Mouse (Mus musculus): ENCODE results near the gene Lrrc2. TPM values are rescaled to one million over a fixed set of nuclear protein-coding genes. Genes with fewer than 3 reads are reported as not detected.

Gene Lrrc2
- total and polyA plus RNA-seq, 3 experiments, result 1.6 to 3.6 (median 1.6) TPM

DNA sequence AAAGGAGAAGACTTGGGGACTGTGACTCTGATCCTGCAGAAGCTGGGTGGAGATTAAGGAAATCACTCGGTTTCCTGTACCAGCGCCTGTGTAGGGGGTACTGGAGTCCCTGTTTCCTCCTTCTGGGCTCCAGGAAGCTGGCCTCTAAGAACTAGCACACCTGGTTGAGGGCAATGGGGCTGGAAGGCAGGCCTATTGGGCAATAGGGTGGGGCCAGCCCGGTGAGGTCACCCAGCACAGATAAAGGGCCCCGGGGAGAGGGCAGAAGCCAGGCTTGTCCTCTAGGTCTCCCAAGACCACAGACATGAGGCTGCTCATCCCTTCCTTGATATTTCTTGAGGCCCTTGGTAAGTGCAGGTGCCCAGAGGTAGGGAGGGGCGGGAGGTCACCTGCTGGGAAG is 67.7 kb downstream of the Lrrc2 start, which contains the start of gene Ltf:
TSS of gene Ltf (plus strand) at position 250 of the 400 bp plus-strand sequence.
- H3K4me3 ChIP-seq (replicated peaks in 1 of 3; ENCODE audit: low read depth in 2 of 3, low read length in 2 of 3, poor library complexity in 1 of 3), result no peak within 1 kb of the TSS
- H3K9ac ChIP-seq (ENCODE audit: insufficient read depth, low read depth), result no peak within 1 kb of the TSS
- H3K79me2 ChIP-seq (replicated peaks; ENCODE audit: control insufficient read depth, extremely low read depth, insufficient read depth, poor library complexity, severe bottlenecking), result no peaks in the 10 kb centered on the region
- in situ Hi-C loops (cut with MboI; ENCODE audit: low pct_ligation_motif_present, low pct_unique_long_range_greater_than_20kb, low sequenced_read_pairs) (no loop called here), dilution Hi-C loops (cut with MboI; ENCODE audit: extremely low pct_ligation_motif_present, extremely low pct_unique_long_range_greater_than_20kb, low sequenced_read_pairs) (no loop called here)
- H3K4me2 ChIP-seq (ENCODE audit: insufficient read depth, low read depth, poor library complexity, severe bottlenecking), result no peak within 1 kb of the TSS
- DNase-seq (ENCODE audit: extremely low read depth), result no peak
- no peaks in the 10 kb centered on the region for H3K27me3 ChIP-seq (replicated peaks)
- H3K4me1 ChIP-seq (ENCODE audit: control insufficient read depth in 1 of 2, insufficient read depth in 2 of 2), result peaks cover 0 to 28% of the 10 kb centered on the region in 2 experiments; a peak in 3 of 4 replicates
- TF ChIP-seq RAD21 (IDR thresholded peaks at IDR 0.05; ENCODE audit: low read depth, low read length), result no peak
- no peak for TF ChIP-seq TCF12 (IDR thresholded peaks at IDR 0.05; ENCODE audit: low read depth, low read length)
- TF ChIP-seq CTCF (conservative IDR thresholded peaks at IDR 0.05 in 1 of 2, IDR thresholded peaks at IDR 0.05 in 1 of 2; ENCODE audit: low read depth in 2 of 2, low read length in 2 of 2), result no peak
- TF ChIP-seq POLR2AphosphoS2 (IDR thresholded peaks at IDR 0.05; ENCODE audit: low read depth, low read length), result no peak
- no peak for TF ChIP-seq PAX5 (IDR thresholded peaks at IDR 0.05; ENCODE audit: low read length)
- no peak for TF ChIP-seq USF1 (IDR thresholded peaks at IDR 0.05; ENCODE audit: low read depth, low read length)
- no peak for TF ChIP-seq JUND (conservative IDR thresholded peaks at IDR 0.05; ENCODE audit: low read depth, low read length)
- no peak for TF ChIP-seq NELFE (IDR thresholded peaks at IDR 0.05; ENCODE audit: low read depth, low read length)
- TF ChIP-seq E2F4 (IDR thresholded peaks at IDR 0.05; ENCODE audit: insufficient replicate concordance, low read depth, low read length), result no peak
- TF ChIP-seq CHD2 (IDR thresholded peaks at IDR 0.05; ENCODE audit: low read length), result no peak
- TF ChIP-seq GABPA (IDR thresholded peaks at IDR 0.05; ENCODE audit: insufficient replicate concordance, low read depth, low read length), result no peak
- no peak for TF ChIP-seq MAFK (IDR thresholded peaks at IDR 0.05; ENCODE audit: insufficient replicate concordance, low read length)
- no peak for TF ChIP-seq EP300 (IDR thresholded peaks at IDR 0.05; ENCODE audit: low read length)
- TF ChIP-seq ZNF384 (IDR thresholded peaks at IDR 0.05; ENCODE audit: low read depth, low read length), result no peak
- no peak for TF ChIP-seq IRF4 (IDR thresholded peaks at IDR 0.05; ENCODE audit: low read depth, low read length)
- TF ChIP-seq POLR2A (IDR thresholded peaks at IDR 0.05; ENCODE audit: low read depth, low read length), result no peak
- TF ChIP-seq MXI1 (IDR thresholded peaks at IDR 0.05; ENCODE audit: low read depth, low read length), result no peak
- TF ChIP-seq HCFC1 (IDR thresholded peaks at IDR 0.05; ENCODE audit: low read depth, low read length), result no peak
- TF ChIP-seq MAZ (IDR thresholded peaks at IDR 0.05; ENCODE audit: low read depth, low read length), result no peak
- no peaks in the 10 kb centered on the region for H3K9me3 ChIP-seq (replicated peaks; ENCODE audit: low read length)
- no peak within 1 kb of the TSS for H3K27ac ChIP-seq (ENCODE audit: insufficient read depth, low read depth)
- no peaks in the 10 kb centered on the region for H3K36me3 ChIP-seq (replicated peaks in 1 of 2; ENCODE audit: control insufficient read depth in 1 of 2, insufficient read depth in 1 of 2, low read length in 1 of 2)

DNA sequence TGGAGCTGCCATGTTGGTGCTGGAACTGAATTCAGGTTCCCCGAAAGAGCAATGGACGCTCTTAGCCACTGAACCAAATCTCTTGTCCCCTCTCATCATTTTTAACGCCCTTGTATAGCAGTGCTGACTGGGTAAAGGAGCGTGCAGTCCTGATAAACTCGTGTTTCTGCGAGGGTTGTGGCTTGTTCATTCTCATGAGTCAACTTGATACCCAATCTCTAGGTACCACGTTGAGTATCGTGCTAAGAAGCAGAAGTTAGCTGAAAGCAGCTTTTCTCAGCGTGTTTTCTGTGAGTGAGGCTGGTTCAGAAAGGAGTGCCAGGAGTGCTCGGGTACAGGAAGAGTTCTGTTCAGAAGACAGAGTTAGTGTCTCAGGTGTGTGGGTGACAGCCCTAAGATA is 75.4 kb downstream of the Lrrc2 start:
- Histone ChIP-seq H3K4me2 (ENCODE audit: insufficient read depth, low read depth, poor library complexity, severe bottlenecking) (no peak overlapping the region), H3K79me2 (replicated peaks; ENCODE audit: control insufficient read depth, extremely low read depth, insufficient read depth, poor library complexity, severe bottlenecking) (no peaks in the 10 kb centered on the region), H3K27ac (ENCODE audit: insufficient read depth, low read depth) (no peak overlapping the region), H3K4me1 (ENCODE audit: control insufficient read depth in 1 of 2, insufficient read depth in 2 of 2) (peaks cover 3 to 4% of the 10 kb centered on the region in 2 experiments; a peak in 1 of 4 replicates), H3K9ac (ENCODE audit: insufficient read depth, low read depth) (no peak overlapping the region), H3K9me3 (replicated peaks; ENCODE audit: low read length) (no peaks in the 10 kb centered on the region), H3K4me3 (replicated peaks in 1 of 3; ENCODE audit: low read depth in 2 of 3, low read length in 2 of 3, poor library complexity in 1 of 3) (no peak overlapping the region), H3K36me3 (replicated peaks in 1 of 2; ENCODE audit: control insufficient read depth in 1 of 2, insufficient read depth in 1 of 2, low read length in 1 of 2) (no peaks in the 10 kb centered on the region), H3K27me3 (replicated peaks) (no peaks in the 10 kb centered on the region)
- DNase-seq (ENCODE audit: extremely low read depth), result no peak
- TF ChIP-seq MAFK (IDR thresholded peaks at IDR 0.05; ENCODE audit: insufficient replicate concordance, low read length) (no peak), KAT2A (IDR thresholded peaks at IDR 0.05; ENCODE audit: insufficient replicate concordance, low read length) (no peak), MXI1 (IDR thresholded peaks at IDR 0.05; ENCODE audit: low read depth, low read length) (no peak), IRF4 (IDR thresholded peaks at IDR 0.05; ENCODE audit: low read depth, low read length) (peak; percentile 9; the same call in 1 of the 2 replicates)
- in situ Hi-C loops (cut with MboI; ENCODE audit: low pct_ligation_motif_present, low pct_unique_long_range_greater_than_20kb, low sequenced_read_pairs) (no loop called here), dilution Hi-C loops (cut with MboI; ENCODE audit: extremely low pct_ligation_motif_present, extremely low pct_unique_long_range_greater_than_20kb, low sequenced_read_pairs) (no loop called here)

Other genes with a start within 250 kb of the Lrrc2 start
- gene Myl3, start 209.7 kb upstream of the Lrrc2 start, total RNA-seq (2012; rRNA removed), result not detected in 2 replicates
- gene Myl3, start 209.7 kb upstream of the Lrrc2 start, total RNA-seq (2014; rRNA removed), result not detected in 2 replicates
- not detected in 2 replicates for gene Myl3, start 209.7 kb upstream of the Lrrc2 start, polyA plus RNA-seq (2012; ENCODE audit: insufficient read length, low read depth)
- 0.34 and 0.76 TPM in 2 replicates for gene Pth1r, start 204.4 kb upstream of the Lrrc2 start, total RNA-seq (2012; rRNA removed)
- not detected in 2 replicates for gene Pth1r, start 204.4 kb upstream of the Lrrc2 start, total RNA-seq (2014; rRNA removed)
- 0.10 and 0.35 TPM in 2 replicates for gene Pth1r, start 204.4 kb upstream of the Lrrc2 start, polyA plus RNA-seq (2012; ENCODE audit: insufficient read length, low read depth)
- 0.29 and 0.34 TPM in 2 replicates for gene Prss42, start 153.4 kb upstream of the Lrrc2 start, total RNA-seq (2012; rRNA removed)
- 0.28 TPM in 1 of 2 replicates, not detected in the other for gene Prss42, start 153.4 kb upstream of the Lrrc2 start, total RNA-seq (2014; rRNA removed)
- gene Prss42, start 153.4 kb upstream of the Lrrc2 start, polyA plus RNA-seq (2012; ENCODE audit: insufficient read length, low read depth), result 1.1 and 1.2 TPM in 2 replicates
- gene Prss44, start 137.6 kb upstream of the Lrrc2 start, total RNA-seq (2012; rRNA removed), result not detected in 2 replicates
- gene Prss44, start 137.6 kb upstream of the Lrrc2 start, total RNA-seq (2014; rRNA removed), result not detected in 2 replicates
- gene Prss44, start 137.6 kb upstream of the Lrrc2 start, polyA plus RNA-seq (2012; ENCODE audit: insufficient read length, low read depth), result 0.14 and 0.17 TPM in 2 replicates
- not detected in 2 replicates for gene Prss43, start 124.9 kb upstream of the Lrrc2 start, total RNA-seq (2012; rRNA removed)
- not detected in 2 replicates for gene Prss43, start 124.9 kb upstream of the Lrrc2 start, total RNA-seq (2014; rRNA removed)
- not detected in 2 replicates for gene Prss43, start 124.9 kb upstream of the Lrrc2 start, polyA plus RNA-seq (2012; ENCODE audit: insufficient read length, low read depth)
- not detected in 2 replicates for gene Prss45, start 117.0 kb upstream of the Lrrc2 start, total RNA-seq (2012; rRNA removed)
- not detected in 2 replicates for gene Prss45, start 117.0 kb upstream of the Lrrc2 start, total RNA-seq (2014; rRNA removed)
- gene Prss45, start 117.0 kb upstream of the Lrrc2 start, polyA plus RNA-seq (2012; ENCODE audit: insufficient read length, low read depth), result not detected in 2 replicates
- gene Prss46, start 107.0 kb upstream of the Lrrc2 start, total RNA-seq (2012; rRNA removed), result not detected in 2 replicates
- gene Prss46, start 107.0 kb upstream of the Lrrc2 start, total RNA-seq (2014; rRNA removed), result not detected in 2 replicates
- gene Prss46, start 107.0 kb upstream of the Lrrc2 start, polyA plus RNA-seq (2012; ENCODE audit: insufficient read length, low read depth), result not detected in 2 replicates
- gene Prss50, start 93.6 kb upstream of the Lrrc2 start, total RNA-seq (2012; rRNA removed), result not detected in 2 replicates
- gene Prss50, start 93.6 kb upstream of the Lrrc2 start, total RNA-seq (2014; rRNA removed), result not detected in 2 replicates
- not detected in 2 replicates for gene Prss50, start 93.6 kb upstream of the Lrrc2 start, polyA plus RNA-seq (2012; ENCODE audit: insufficient read length, low read depth)
- 1.2 and 2.5 TPM in 2 replicates for gene Als2cl, start 71.7 kb upstream of the Lrrc2 start, total RNA-seq (2012; rRNA removed)
- gene Als2cl, start 71.7 kb upstream of the Lrrc2 start, total RNA-seq (2014; rRNA removed), result 2.4 and 2.9 TPM in 2 replicates
- 3.4 and 3.5 TPM in 2 replicates for gene Als2cl, start 71.7 kb upstream of the Lrrc2 start, polyA plus RNA-seq (2012; ENCODE audit: insufficient read length, low read depth)
- gene Tmie, start 71.4 kb upstream of the Lrrc2 start, total RNA-seq (2012; rRNA removed), result not detected in 2 replicates
- gene Tmie, start 71.4 kb upstream of the Lrrc2 start, total RNA-seq (2014; rRNA removed), result not detected in 2 replicates
- gene Tmie, start 71.4 kb upstream of the Lrrc2 start, polyA plus RNA-seq (2012; ENCODE audit: insufficient read length, low read depth), result not detected in 2 replicates
- gene Fam240a, start 34.7 kb upstream of the Lrrc2 start, total RNA-seq (2012; rRNA removed), result not detected in 2 replicates
- not detected in 2 replicates for gene Fam240a, start 34.7 kb upstream of the Lrrc2 start, total RNA-seq (2014; rRNA removed)
- not detected in 2 replicates for gene Fam240a, start 34.7 kb upstream of the Lrrc2 start, polyA plus RNA-seq (2012; ENCODE audit: insufficient read length, low read depth)
- gene Tdgf1, start 5.4 kb upstream of the Lrrc2 start, total RNA-seq (2012; rRNA removed), result not detected in 2 replicates
- gene Tdgf1, start 5.4 kb upstream of the Lrrc2 start, total RNA-seq (2014; rRNA removed), result not detected in 2 replicates
- gene Tdgf1, start 5.4 kb upstream of the Lrrc2 start, polyA plus RNA-seq (2012; ENCODE audit: insufficient read length, low read depth), result not detected in 2 replicates
- not detected in 2 replicates for gene Rtp3, start 39.0 kb downstream of the Lrrc2 start, total RNA-seq (2012; rRNA removed)
- not detected in 2 replicates for gene Rtp3, start 39.0 kb downstream of the Lrrc2 start, total RNA-seq (2014; rRNA removed)
- gene Rtp3, start 39.0 kb downstream of the Lrrc2 start, polyA plus RNA-seq (2012; ENCODE audit: insufficient read length, low read depth), result not detected in 2 replicates
- gene Ltf, start 67.7 kb downstream of the Lrrc2 start, total RNA-seq (2012; rRNA removed), result 0.04 TPM in 1 of 2 replicates, not detected in the other
- 0.08 and 0.31 TPM in 2 replicates for gene Ltf, start 67.7 kb downstream of the Lrrc2 start, total RNA-seq (2014; rRNA removed)
- gene Ltf, start 67.7 kb downstream of the Lrrc2 start, polyA plus RNA-seq (2012; ENCODE audit: insufficient read length, low read depth), result 0.50 TPM in 1 of 2 replicates, not detected in the other
- 5.2 and 13.0 TPM in 2 replicates for gene Ccrl2, start 106.0 kb downstream of the Lrrc2 start, total RNA-seq (2012; rRNA removed)
- gene Ccrl2, start 106.0 kb downstream of the Lrrc2 start, total RNA-seq (2014; rRNA removed), result 7.9 and 9.0 TPM in 2 replicates
- 4.0 and 5.3 TPM in 2 replicates for gene Ccrl2, start 106.0 kb downstream of the Lrrc2 start, polyA plus RNA-seq (2012; ENCODE audit: insufficient read length, low read depth)
- gene Lrrfip2, start 166.0 kb downstream of the Lrrc2 start, total RNA-seq (2012; rRNA removed), result 22.4 and 25.2 TPM in 2 replicates
- 16.6 and 22.9 TPM in 2 replicates for gene Lrrfip2, start 166.0 kb downstream of the Lrrc2 start, total RNA-seq (2014; rRNA removed)
- 30.9 and 38.7 TPM in 2 replicates for gene Lrrfip2, start 166.0 kb downstream of the Lrrc2 start, polyA plus RNA-seq (2012; ENCODE audit: insufficient read length, low read depth)